Mouse (Mus musculus): ENCODE results near the gene Akap3. TPM values are rescaled to one million over a fixed set of nuclear protein-coding genes. Genes with fewer than 3 reads are reported as not detected.

Gene Akap3
- total RNA-seq, 2 experiments from 2014 or later = 0.21 TPM; not detected in 1

Other genes with a start within 250 kb of the Akap3 start
- 100 to 1,000 TPM in 1 of 2 experiments, 10 to 100 TPM in 1; 95.1 to 113 TPM for gene Kcna1, start 206.7 kb upstream of the Akap3 start, total RNA-seq (2021)
- gene Kcna6, start 112.4 kb upstream of the Akap3 start, total RNA-seq (2021) = 10 to 100 TPM; 67.8 to 68.1 TPM
- 100 to 1,000 TPM; 151 to 158 TPM for gene Ndufa9, start 4.0 kb upstream of the Akap3 start, total RNA-seq (2021)
- gene Dyrk4, start 68.7 kb downstream of the Akap3 start, total RNA-seq (2021) = under 1 TPM; 0.43 to 0.48 TPM
- 1 to 10 TPM; 2.5 to 3.1 TPM for gene Rad51ap1, start 86.5 kb downstream of the Akap3 start, total RNA-seq (2021)
- gene D6Wsu163e, start 86.9 kb downstream of the Akap3 start, total RNA-seq (2021) = 10 to 100 TPM; 42.8 to 44.5 TPM
- not detected for gene Fgf6, start 162.5 kb downstream of the Akap3 start, total RNA-seq (2021)
- gene Fgf23, start 219.8 kb downstream of the Akap3 start, total RNA-seq (2021) = under 1 TPM; 0.32 to 0.71 TPM